Mouse (Mus musculus) cerebellum, adult 18-20 months (tissue): Measurements from ENCODE around the gene Skp2.

Source experiments
- DNase-seq, 2 experiments: peaks; one replicate each; pipeline ENCODE4 v3.0.0; 2021

Gene Skp2

GRCm38 (mm10) chr15:9073684-9074083, 81.5 kb downstream of the Skp2 start:
- DNase-seq, result no peak

GRCm38 (mm10) chr15:9073067-9073608, 82.1 kb downstream of the Skp2 start:
- DNase-seq, result no peak

- DNase-seq, result no peak
Measured at GRCm38 (mm10) chr15:9072630-9073029, 82.6 kb downstream of the Skp2 start.

GRCm38 (mm10) chr15:9071556-9072544, 83.4 kb downstream of the Skp2 start:
- peak; percentile 47 to 55 for DNase-seq

GRCm38 (mm10) chr15:9070912-9071555, 84.2 kb downstream of the Skp2 start, which contains the start of gene Nadk2:
Gene Nadk2 (plus strand): TSS chr15:9071260.
- DNase-seq, result peak; percentile 98 to 99

GRCm38 (mm10) chr15:9070353-9070752, 84.9 kb downstream of the Skp2 start:
- no peak for DNase-seq

GRCm38 (mm10) chr15:9068881-9069280, 86.3 kb downstream of the Skp2 start:
- DNase-seq, result no peak
